Mouse (Mus musculus) adrenal gland, postnatal 14 days (tissue): Measurements from ENCODE around the gene Atg5. TPM values are rescaled to one million over a fixed set of nuclear protein-coding genes. Genes with fewer than 3 reads are reported as not detected.
"Not testable (repeated sequence)": the region's sequence is repeated elsewhere in the genome, so short reads cannot be mapped to it uniquely, and the experiment has no call there.

Source experiments
- DNase-seq: peaks from one replicate; pipeline ENCODE4 v3.0.0; 2021; ENCODE audit warnings: mixed read lengths
- long read RNA-seq, 2 experiments: library from polyadenylated mRNA; stranded (forward); transcript quantifications; one replicate each; pipeline ENCODE4 v2.0.0; 2021
- total RNA-seq: library from RNA; stranded (reverse); gene quantifications from 2 replicates; pipeline ENCODE4 v1.2.3, GENCODE M21; 2021

Atg5 gene
- total RNA-seq = 26.1 and 26.8 TPM in 2 replicates
- long read RNA-seq, experiment 1, transcript Atg5-201 (8 exons, 2,352 nt) = major isoform, 52 of 62 reads
- long read RNA-seq, experiment 1, partial matches to known transcripts = 1 of 62 reads
- long read RNA-seq, experiment 1, other reads (novel, unspliced or antisense) = 9 of 62 reads
- long read RNA-seq, experiment 2, transcript Atg5-201 (8 exons, 2,352 nt) = major isoform, 24 of 37 reads
- long read RNA-seq, experiment 2, partial matches to known transcripts = 4 of 37 reads
- long read RNA-seq, experiment 2, other reads (novel, unspliced or antisense) = 9 of 37 reads

GRCm38 (mm10) chr10:44268145-44268860 lies at the start of gene Atg5:
Gene Atg5, plus strand, starts transcription at chr10:44268358.
- peak; percentile 100 for DNase-seq

GRCm38 (mm10) chr10:44219073-44219472 lies 49.1 kb upstream of the Atg5 start:
- DNase-seq = peak; percentile 12

- DNase-seq = no peak
These were observed 43.8 kb upstream of the Atg5 start for GRCm38 (mm10) chr10:44224345-44224744.

GRCm38 (mm10) chr10:44233351-44233750 lies 34.8 kb upstream of the Atg5 start:
- DNase-seq = peak; percentile 48

- DNase-seq = not testable (repeated sequence)
These were observed 32.9 kb upstream of the Atg5 start for GRCm38 (mm10) chr10:44235298-44235697.

- DNase-seq = peak; percentile 22
These were observed 11.5 kb upstream of the Atg5 start for GRCm38 (mm10) chr10:44256624-44257023.

- no peak for DNase-seq
These were observed 2.3 kb upstream of the Atg5 start for GRCm38 (mm10) chr10:44265835-44266234.

- no peak for DNase-seq
These were observed 1.6 kb upstream of the Atg5 start for GRCm38 (mm10) chr10:44266561-44266960.

GRCm38 (mm10) chr10:44267426-44268142 lies 574 bp upstream of the Atg5 start:
- peak; percentile 16 for DNase-seq

GRCm38 (mm10) chr10:44269211-44269610 lies 1.1 kb downstream of the Atg5 start:
- DNase-seq = no peak

- no peak for DNase-seq
These were observed 14.2 kb downstream of the Atg5 start for GRCm38 (mm10) chr10:44282323-44282722.

GRCm38 (mm10) chr10:44285106-44285505 lies 16.9 kb downstream of the Atg5 start:
- DNase-seq = no peak

- DNase-seq = no peak
These were observed 17.8 kb downstream of the Atg5 start for GRCm38 (mm10) chr10:44285935-44286334.

GRCm38 (mm10) chr10:44290876-44291275 lies 22.7 kb downstream of the Atg5 start:
- DNase-seq = no peak

GRCm38 (mm10) chr10:44292205-44292604 lies 24.0 kb downstream of the Atg5 start:
- peak; percentile 42 for DNase-seq

GRCm38 (mm10) chr10:44299165-44299564 lies 31.0 kb downstream of the Atg5 start:
- no peak for DNase-seq

GRCm38 (mm10) chr10:44300078-44300477 lies 31.9 kb downstream of the Atg5 start:
- no peak for DNase-seq

- DNase-seq = no peak
These were observed 35.6 kb downstream of the Atg5 start for GRCm38 (mm10) chr10:44303648-44304329.

- no peak for DNase-seq
These were observed 36.2 kb downstream of the Atg5 start for GRCm38 (mm10) chr10:44304330-44304717.

GRCm38 (mm10) chr10:44304845-44305244 lies 36.7 kb downstream of the Atg5 start:
- no peak for DNase-seq

GRCm38 (mm10) chr10:44306308-44306707 lies 38.1 kb downstream of the Atg5 start:
- no peak for DNase-seq

GRCm38 (mm10) chr10:44308280-44308679 lies 40.1 kb downstream of the Atg5 start:
- no peak for DNase-seq
